Mouse (Mus musculus): ENCODE measurements around the gene Vps25. TPM values are rescaled to one million over a fixed set of nuclear protein-coding genes. Genes with fewer than 3 reads are reported as not detected.
A peak's percentile ranks its signal among the peaks of the same experiment; 100 is the strongest.

The Vps25 gene
- 98.8 and 101 TPM in 2 replicates for polyA plus RNA-seq (2016; fragmentation: Nextera tagmentation; extraction: Ambion mirVana)

- Histone ChIP-seq H3K9me3 (replicated peaks) (no peaks in the 10 kb centered on the region), H3K4me1 (replicated peaks) (peaks cover 42% of the 10 kb centered on the region)
Measured at GRCm38 (mm10) chr11:101253613-101254389, at the start of gene Vps25. Gene Vps25 (plus strand): TSS chr11:101253707.

GRCm38 (mm10) chr11:101211970-101212369 lies 41.5 kb upstream of the Vps25 start:
- peak; percentile 68; the same call in 1 of the 2 replicates for ATAC-seq (ENCODE audit: insufficient number of reproducible peaks, low FRiP score)
- no peak overlapping the region for H3K9ac ChIP-seq

More at GRCm38 (mm10) chr11:101253613-101254389, at the start of gene Vps25:
- peak within 1 kb of the TSS; percentile 97 for H3K9ac ChIP-seq
- H3K4me3 ChIP-seq, result peak within 1 kb of the TSS; percentile 97
- peak within 1 kb of the TSS; percentile 94 for H3K27ac ChIP-seq (ENCODE audit: poor library complexity, severe bottlenecking)
- ATAC-seq (ENCODE audit: insufficient number of reproducible peaks, low FRiP score), result peak; percentile 82
- H3K36me3 ChIP-seq, result peaks cover 18% of the 10 kb centered on the region
- no peaks in the 10 kb centered on the region for H3K27me3 ChIP-seq (replicated peaks)
- under 1% methylated on average over 40 of the region's 40 CpGs for WGBS
- peak within 1 kb of the TSS; percentile 94 for H3K4me2 ChIP-seq

GRCm38 (mm10) chr11:101216936-101217335 lies 36.6 kb upstream of the Vps25 start:
- H3K27me3 ChIP-seq (replicated peaks), result no peaks in the 10 kb centered on the region
- no peak overlapping the region for H3K4me3 ChIP-seq
- H3K4me1 ChIP-seq (replicated peaks), result no peaks in the 10 kb centered on the region
- H3K4me2 ChIP-seq, result no peak overlapping the region
- no peak overlapping the region for H3K27ac ChIP-seq (ENCODE audit: poor library complexity, severe bottlenecking)
- H3K9ac ChIP-seq, result no peak overlapping the region
- H3K36me3 ChIP-seq, result peaks cover 47% of the 10 kb centered on the region
- no peaks in the 10 kb centered on the region for H3K9me3 ChIP-seq (replicated peaks)
- ATAC-seq (ENCODE audit: insufficient number of reproducible peaks, low FRiP score), result no peak
- WGBS, result 90% methylated on average over 5 of the region's 5 CpGs

More at GRCm38 (mm10) chr11:101211970-101212369, 41.5 kb upstream of the Vps25 start:
- peaks cover 70% of the 10 kb centered on the region for H3K36me3 ChIP-seq
- H3K4me3 ChIP-seq, result no peak overlapping the region
- H3K4me1 ChIP-seq (replicated peaks), result no peaks in the 10 kb centered on the region
- no peaks in the 10 kb centered on the region for H3K9me3 ChIP-seq (replicated peaks)
- 43% methylated on average over 3 of the region's 3 CpGs for WGBS
- no peaks in the 10 kb centered on the region for H3K27me3 ChIP-seq (replicated peaks)
- H3K4me2 ChIP-seq, result no peak overlapping the region
- no peak overlapping the region for H3K27ac ChIP-seq (ENCODE audit: poor library complexity, severe bottlenecking)

- peaks cover 37% of the 10 kb centered on the region for H3K36me3 ChIP-seq
- H3K27ac ChIP-seq (ENCODE audit: poor library complexity, severe bottlenecking), result no peak overlapping the region
- no peaks in the 10 kb centered on the region for H3K9me3 ChIP-seq (replicated peaks)
- WGBS, result 75% methylated on average over 10 of the region's 10 CpGs
- no peak overlapping the region for H3K4me2 ChIP-seq
- no peaks in the 10 kb centered on the region for H3K27me3 ChIP-seq (replicated peaks)
- H3K4me1 ChIP-seq (replicated peaks), result no peaks in the 10 kb centered on the region
- no peak for ATAC-seq (ENCODE audit: insufficient number of reproducible peaks, low FRiP score)
- no peak overlapping the region for H3K4me3 ChIP-seq
- no peak overlapping the region for H3K9ac ChIP-seq
Measured at GRCm38 (mm10) chr11:101218436-101219055, 35.0 kb upstream of the Vps25 start.

GRCm38 (mm10) chr11:101220853-101221252 lies 32.7 kb upstream of the Vps25 start:
- H3K4me1 ChIP-seq (replicated peaks), result peaks cover 7% of the 10 kb centered on the region
- no peak overlapping the region for H3K9ac ChIP-seq
- no peaks in the 10 kb centered on the region for H3K9me3 ChIP-seq (replicated peaks)
- 47% methylated on average over 2 of the region's 2 CpGs for WGBS
- peaks cover 15% of the 10 kb centered on the region for H3K36me3 ChIP-seq
- H3K4me3 ChIP-seq, result no peak overlapping the region
- ATAC-seq (ENCODE audit: insufficient number of reproducible peaks, low FRiP score), result no peak
- peak overlapping the region; percentile 36; the same call in 1 of the 2 replicates for H3K27ac ChIP-seq (ENCODE audit: poor library complexity, severe bottlenecking)
- no peak overlapping the region for H3K4me2 ChIP-seq
- H3K27me3 ChIP-seq (replicated peaks), result no peaks in the 10 kb centered on the region

GRCm38 (mm10) chr11:101221306-101221986 lies 32.1 kb upstream of the Vps25 start:
- H3K36me3 ChIP-seq, result peaks cover 13% of the 10 kb centered on the region
- H3K4me2 ChIP-seq, result no peak overlapping the region
- no peaks in the 10 kb centered on the region for H3K9me3 ChIP-seq (replicated peaks)
- peak overlapping the region; percentile 36; the same call in 1 of the 2 replicates for H3K27ac ChIP-seq (ENCODE audit: poor library complexity, severe bottlenecking)
- H3K4me1 ChIP-seq (replicated peaks), result peaks cover 7% of the 10 kb centered on the region
- WGBS, result 79% methylated on average over 8 of the region's 8 CpGs
- H3K9ac ChIP-seq, result no peak overlapping the region
- no peak for ATAC-seq (ENCODE audit: insufficient number of reproducible peaks, low FRiP score)
- no peaks in the 10 kb centered on the region for H3K27me3 ChIP-seq (replicated peaks)
- H3K4me3 ChIP-seq, result no peak overlapping the region

GRCm38 (mm10) chr11:101224337-101224736 lies 29.2 kb upstream of the Vps25 start:
- Histone ChIP-seq H3K27me3 (replicated peaks) (no peaks in the 10 kb centered on the region), H3K27ac (ENCODE audit: poor library complexity, severe bottlenecking) (no peak overlapping the region), H3K4me1 (replicated peaks) (peaks cover 7% of the 10 kb centered on the region), H3K9me3 (replicated peaks) (no peaks in the 10 kb centered on the region), H3K9ac (no peak overlapping the region), H3K36me3 (no peaks in the 10 kb centered on the region), H3K4me3 (no peak overlapping the region), H3K4me2 (peak overlapping the region; percentile 13; the same call in 1 of the 2 replicates)
- WGBS, result 84% methylated on average over 3 of the region's 3 CpGs
- no peak for ATAC-seq (ENCODE audit: insufficient number of reproducible peaks, low FRiP score)

GRCm38 (mm10) chr11:101225331-101226064 lies 28.0 kb upstream of the Vps25 start:
- WGBS, result 17% methylated on average over 25 of the region's 25 CpGs
- no peaks in the 10 kb centered on the region for H3K9me3 ChIP-seq (replicated peaks)
- H3K27ac ChIP-seq (ENCODE audit: poor library complexity, severe bottlenecking), result peak overlapping the region; percentile 62
- peak overlapping the region; percentile 88 for H3K9ac ChIP-seq
- H3K36me3 ChIP-seq, result no peaks in the 10 kb centered on the region
- no peaks in the 10 kb centered on the region for H3K27me3 ChIP-seq (replicated peaks)
- peak overlapping the region; percentile 86 for H3K4me3 ChIP-seq
- peak; percentile 0; the same call in 1 of the 2 replicates for ATAC-seq (ENCODE audit: insufficient number of reproducible peaks, low FRiP score)
- H3K4me2 ChIP-seq, result peak overlapping the region; percentile 85
- H3K4me1 ChIP-seq (replicated peaks), result peaks cover 15% of the 10 kb centered on the region

GRCm38 (mm10) chr11:101226065-101226701 lies 27.3 kb upstream of the Vps25 start, which contains the start of gene Ezh1:
Gene Ezh1 (minus strand): TSS chr11:101226463.
- Histone ChIP-seq H3K36me3 (no peaks in the 10 kb centered on the region), H3K9ac (peak within 1 kb of the TSS; percentile 88), H3K27me3 (replicated peaks) (no peaks in the 10 kb centered on the region), H3K9me3 (replicated peaks) (no peaks in the 10 kb centered on the region), H3K27ac (ENCODE audit: poor library complexity, severe bottlenecking) (peak within 1 kb of the TSS; percentile 62), H3K4me3 (peak within 1 kb of the TSS; percentile 86), H3K4me1 (replicated peaks) (peaks cover 22% of the 10 kb centered on the region), H3K4me2 (peak within 1 kb of the TSS; percentile 85)
- under 1% methylated on average over 56 of the region's 56 CpGs for WGBS
- ATAC-seq (ENCODE audit: insufficient number of reproducible peaks, low FRiP score), result peak; percentile 95

- ATAC-seq (ENCODE audit: insufficient number of reproducible peaks, low FRiP score), result no peak
- H3K4me1 ChIP-seq (replicated peaks), result peaks cover 32% of the 10 kb centered on the region
- no peak overlapping the region for H3K4me2 ChIP-seq
- H3K9ac ChIP-seq, result no peak overlapping the region
- no peaks in the 10 kb centered on the region for H3K36me3 ChIP-seq
- WGBS, result 23% methylated on average over 8 of the region's 8 CpGs
- no peaks in the 10 kb centered on the region for H3K9me3 ChIP-seq (replicated peaks)
- H3K27ac ChIP-seq (ENCODE audit: poor library complexity, severe bottlenecking), result peak overlapping the region; percentile 92
- H3K27me3 ChIP-seq (replicated peaks), result no peaks in the 10 kb centered on the region
- H3K4me3 ChIP-seq, result no peak overlapping the region
Measured at GRCm38 (mm10) chr11:101229361-101229900, 24.1 kb upstream of the Vps25 start.

All from heart, embryonic 12.5 days (tissue).